Mouse (Mus musculus): Measurements from ENCODE around the gene Otx1. TPM values are rescaled to one million over a fixed set of nuclear protein-coding genes. Genes with fewer than 3 reads are reported as not detected.

The Otx1 gene
- polyA plus RNA-seq, 1 experiment = 3.5 TPM

DNA sequence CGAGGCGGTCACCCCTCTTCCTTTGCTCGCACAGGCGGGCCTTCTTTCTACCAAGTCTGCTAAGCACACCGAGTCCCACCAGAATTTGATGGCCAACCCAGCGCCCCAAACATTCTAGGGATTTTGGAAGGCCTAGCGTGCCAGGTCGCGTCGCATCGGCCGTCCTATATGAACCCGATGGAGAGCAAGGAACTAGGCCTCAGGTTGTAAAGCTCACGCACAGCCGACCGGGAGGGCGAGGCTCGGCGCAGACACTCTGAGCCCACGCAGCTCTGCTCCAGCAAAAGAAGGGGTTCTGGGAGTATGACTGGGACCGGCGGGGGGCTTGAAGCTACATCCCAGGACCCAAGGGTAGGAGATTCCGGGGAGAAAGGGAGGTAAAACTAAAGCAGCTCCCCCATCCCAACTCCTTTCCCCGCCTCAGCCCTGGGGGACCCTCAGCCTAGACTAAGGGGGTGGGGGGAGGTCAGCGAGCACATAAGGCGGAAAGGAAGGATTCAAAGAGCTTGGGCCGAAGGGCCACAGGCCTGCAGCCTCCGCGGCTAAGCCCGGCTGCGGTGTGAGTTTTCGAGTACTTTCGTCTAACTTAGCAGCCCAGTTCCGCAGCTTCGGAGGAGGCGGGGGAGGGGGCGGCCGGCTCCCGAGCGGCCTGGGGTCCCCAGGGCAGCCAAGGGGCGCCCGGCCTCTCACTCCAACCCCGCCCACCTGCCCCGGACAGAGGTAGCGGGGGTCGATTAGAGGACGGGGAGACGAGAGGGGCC lies 2.2 kb downstream of the Otx1 start:
- DNase-seq (ENCODE audit: extremely low spot score in 1 of 2, low spot score in 1 of 2) = no peak

DNA sequence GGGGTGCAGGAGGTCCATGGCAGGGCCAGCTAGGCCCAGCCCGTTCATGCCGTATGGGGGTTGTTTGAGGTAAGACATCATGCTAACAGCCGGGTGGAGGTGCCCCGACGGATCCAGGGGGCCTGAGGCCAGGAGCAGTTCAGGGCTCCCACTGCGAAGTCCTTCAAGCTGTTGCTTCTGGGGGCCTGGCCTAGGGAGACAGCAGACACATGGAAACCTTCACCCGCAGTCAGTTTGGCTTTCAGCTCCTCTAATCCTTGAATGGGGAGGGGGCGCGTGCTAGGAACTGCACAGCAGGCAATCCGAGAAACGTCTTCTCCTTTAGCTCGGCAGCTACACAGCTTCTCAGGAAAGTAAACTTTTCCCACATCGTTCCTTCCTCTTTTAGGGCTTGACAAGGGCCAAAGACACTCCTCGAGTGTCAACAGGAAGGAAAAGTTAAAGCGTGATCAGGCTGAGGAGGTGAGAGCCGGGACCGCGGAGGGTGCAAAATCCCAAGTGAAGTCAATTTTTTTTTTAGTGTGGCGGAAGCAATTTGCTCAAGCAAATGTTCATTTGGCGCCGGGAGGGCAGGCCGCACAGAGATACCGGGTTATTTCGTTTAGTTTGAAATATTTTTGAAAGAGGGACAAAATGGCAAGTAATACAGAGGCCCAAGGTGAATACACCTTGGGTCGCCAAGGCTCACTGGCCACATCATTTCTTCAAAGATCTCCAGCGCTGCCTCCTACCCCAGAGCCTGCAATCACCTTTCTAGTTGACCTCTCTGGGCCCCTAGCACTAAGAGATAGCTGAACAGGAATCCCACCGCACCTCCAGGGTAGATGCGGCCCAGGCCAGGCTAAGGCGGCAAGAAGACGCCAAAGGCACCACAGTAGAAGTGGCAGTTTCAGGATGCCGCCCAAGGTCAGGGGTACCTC lies 3.0 kb downstream of the Otx1 start:
- DNase-seq (ENCODE audit: extremely low spot score in 1 of 2, low spot score in 1 of 2) = no peak

DNA sequence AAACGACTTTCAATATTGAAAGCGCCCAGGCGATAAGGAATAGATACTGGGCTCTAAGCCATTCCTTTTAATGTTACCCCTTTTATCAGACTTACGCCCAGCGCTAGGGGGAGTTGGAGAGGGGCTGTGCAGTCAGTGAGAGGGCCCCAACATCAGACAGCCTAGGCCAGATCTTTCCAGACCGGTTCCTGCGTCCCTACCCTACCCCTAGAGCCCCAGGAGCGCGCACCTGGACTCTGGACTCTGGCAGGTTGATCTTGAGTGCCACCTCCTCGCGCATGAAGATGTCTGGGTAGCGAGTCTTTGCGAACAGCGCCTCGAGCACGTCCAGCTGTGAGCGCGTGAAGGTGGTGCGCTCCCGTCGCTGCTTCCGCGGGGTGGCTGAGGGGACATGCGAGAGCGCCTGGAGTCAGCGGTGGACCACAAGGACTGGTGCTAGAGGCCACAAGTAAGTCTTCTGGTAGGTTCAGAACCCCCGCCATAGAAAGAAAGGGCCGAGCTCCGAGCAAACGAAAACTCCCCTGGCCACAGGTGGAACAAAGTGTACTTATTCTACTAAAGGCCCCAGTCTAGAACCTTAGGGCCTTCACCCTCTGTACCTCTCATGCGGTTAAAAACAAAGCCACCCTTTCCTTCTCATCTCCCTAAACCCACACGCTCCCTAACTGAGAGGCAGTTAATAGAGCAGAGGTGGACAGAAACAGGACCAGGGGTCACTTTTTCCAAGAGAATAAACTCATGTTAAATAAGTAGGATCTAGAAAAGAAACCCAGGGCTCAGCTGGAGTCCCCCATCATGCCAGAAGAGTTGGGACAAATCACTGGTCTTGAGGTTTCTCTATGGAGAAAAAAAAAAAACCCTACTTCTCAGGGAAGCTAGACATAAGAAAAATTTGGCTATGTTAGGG lies 4.3 kb downstream of the Otx1 start:
- no peak for DNase-seq (ENCODE audit: extremely low spot score in 1 of 2, low spot score in 1 of 2)

DNA sequence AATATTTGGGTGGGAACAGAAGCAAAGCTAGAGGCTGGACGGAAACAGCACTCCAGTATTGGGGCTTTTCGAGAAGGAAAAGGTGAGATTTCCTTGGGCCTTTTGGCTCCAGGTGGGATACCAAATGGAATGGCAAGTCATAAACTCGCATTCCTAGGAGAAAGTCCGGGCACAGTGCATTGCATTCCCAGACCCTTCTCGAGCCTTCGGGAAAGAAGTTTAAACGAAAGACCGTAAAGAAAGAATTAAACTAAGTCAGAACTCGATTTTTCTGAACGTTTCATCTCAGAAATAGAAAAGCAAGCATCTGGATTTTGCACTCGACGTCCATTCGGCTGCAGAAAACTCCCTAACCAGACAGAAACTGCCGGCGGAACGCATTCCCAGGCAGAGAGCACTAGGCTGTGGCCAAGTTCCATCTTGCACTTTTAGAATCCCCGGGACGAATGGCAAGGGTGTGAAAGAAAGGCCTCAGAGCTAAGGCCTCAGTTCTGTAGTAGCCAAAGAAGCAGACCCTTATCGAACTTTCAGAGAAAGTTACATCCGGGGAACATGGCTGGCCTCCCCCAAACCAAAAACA lies 5.0 kb downstream of the Otx1 start:
- no peak for DNase-seq (ENCODE audit: extremely low spot score in 1 of 2, low spot score in 1 of 2)

DNA sequence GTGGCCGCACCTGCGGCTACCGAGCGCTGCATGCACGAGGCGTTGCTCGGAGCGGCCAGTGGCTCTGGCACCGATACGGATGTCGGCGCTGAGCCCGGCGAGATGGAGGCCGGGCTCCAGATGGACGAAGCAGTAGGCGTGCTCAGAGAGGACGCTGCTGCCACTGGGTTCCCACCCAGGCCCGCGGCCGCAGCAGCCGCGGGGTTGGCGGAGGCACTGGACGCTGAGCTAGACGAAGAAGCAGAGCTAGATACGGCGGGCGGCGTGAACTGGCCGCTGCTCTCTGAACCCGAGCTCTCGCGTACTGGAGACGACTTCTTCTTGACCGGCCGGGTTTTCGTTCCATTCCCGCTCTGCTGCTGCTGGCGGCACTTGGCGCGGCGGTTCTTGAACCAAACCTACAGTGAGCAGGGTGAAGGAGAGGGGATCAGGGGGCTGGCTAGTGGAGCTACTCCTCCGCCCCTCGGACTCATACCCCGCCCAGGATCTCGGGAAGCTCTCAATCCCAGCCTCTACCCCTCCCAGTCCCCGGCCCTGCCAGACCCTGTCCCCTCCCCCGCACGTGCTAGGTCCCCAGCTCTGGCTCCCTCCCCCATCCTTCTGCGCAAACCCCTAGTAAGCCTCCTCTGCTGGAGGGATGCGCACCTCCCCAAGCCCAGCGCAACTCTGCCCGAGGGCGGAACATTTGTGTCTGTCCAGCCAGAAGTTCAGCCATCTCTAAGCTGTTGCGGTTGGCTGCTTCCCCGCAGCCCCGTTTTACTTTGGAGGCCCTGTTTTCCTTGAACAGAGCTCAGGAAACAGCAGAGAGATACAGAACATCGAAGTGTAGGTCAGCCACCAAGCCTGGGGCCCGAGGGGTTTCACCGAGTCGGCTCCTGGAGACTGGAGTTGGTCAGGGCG lies 5.8 kb downstream of the Otx1 start:
- DNase-seq (ENCODE audit: extremely low spot score in 1 of 2, low spot score in 1 of 2) = no peak

DNA sequence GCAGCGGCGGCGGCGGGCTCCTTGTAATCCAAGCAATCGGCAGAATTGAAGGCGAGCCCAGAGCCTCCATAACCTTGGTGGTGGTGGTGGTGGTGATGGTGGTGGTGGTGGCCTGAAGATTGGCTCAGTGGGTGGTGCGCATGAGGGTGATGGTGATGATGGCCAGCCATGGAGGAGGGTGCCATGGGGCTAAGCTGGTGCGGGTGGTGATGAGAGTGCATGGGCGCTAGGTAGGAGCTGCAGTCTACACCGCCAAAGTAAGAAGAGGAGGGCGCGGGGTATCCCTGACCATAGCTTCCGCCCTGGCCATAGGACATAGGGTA lies 6.4 kb downstream of the Otx1 start:
- DNase-seq (ENCODE audit: extremely low spot score in 1 of 2, low spot score in 1 of 2) = no peak

DNA sequence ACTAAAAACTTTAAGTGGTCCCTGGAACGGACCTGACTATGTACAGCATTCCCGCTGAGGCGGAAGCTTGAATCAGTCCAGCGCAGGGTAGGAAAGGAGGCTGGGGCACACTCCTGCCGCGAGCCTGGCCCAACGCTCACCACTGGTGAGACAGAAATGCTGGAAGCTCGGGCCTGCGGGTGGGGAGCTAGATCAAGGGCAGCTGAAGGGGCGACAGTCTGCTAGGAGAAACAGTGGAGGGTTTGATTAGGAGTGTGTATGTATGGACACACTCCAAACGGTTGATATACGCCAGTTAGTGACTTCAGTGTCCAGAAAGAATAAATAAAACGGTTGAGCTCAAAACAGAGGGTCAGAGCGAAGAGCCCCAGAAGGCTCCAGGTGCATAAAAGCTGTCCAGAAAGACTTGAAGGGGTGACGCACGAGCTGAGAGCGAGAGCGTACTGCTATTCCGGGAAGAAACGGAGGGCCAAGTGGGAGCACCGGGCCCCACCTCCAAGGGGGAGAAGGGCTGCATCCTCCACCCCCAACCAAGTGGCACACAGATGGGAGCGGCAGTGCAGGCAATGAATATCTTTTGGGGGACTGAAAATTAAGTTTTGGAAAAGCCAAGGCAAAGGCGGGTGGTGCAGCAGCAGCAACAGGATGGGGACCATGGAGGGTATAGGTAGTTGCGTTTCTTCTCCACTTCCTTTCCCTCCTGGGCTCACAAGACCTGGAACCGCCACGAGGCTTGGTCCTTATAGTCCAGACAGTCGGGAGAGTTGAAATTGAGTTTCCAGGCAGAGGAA lies 7.0 kb downstream of the Otx1 start:
- DNase-seq (ENCODE audit: extremely low spot score in 1 of 2, low spot score in 1 of 2) = no peak

DNA sequence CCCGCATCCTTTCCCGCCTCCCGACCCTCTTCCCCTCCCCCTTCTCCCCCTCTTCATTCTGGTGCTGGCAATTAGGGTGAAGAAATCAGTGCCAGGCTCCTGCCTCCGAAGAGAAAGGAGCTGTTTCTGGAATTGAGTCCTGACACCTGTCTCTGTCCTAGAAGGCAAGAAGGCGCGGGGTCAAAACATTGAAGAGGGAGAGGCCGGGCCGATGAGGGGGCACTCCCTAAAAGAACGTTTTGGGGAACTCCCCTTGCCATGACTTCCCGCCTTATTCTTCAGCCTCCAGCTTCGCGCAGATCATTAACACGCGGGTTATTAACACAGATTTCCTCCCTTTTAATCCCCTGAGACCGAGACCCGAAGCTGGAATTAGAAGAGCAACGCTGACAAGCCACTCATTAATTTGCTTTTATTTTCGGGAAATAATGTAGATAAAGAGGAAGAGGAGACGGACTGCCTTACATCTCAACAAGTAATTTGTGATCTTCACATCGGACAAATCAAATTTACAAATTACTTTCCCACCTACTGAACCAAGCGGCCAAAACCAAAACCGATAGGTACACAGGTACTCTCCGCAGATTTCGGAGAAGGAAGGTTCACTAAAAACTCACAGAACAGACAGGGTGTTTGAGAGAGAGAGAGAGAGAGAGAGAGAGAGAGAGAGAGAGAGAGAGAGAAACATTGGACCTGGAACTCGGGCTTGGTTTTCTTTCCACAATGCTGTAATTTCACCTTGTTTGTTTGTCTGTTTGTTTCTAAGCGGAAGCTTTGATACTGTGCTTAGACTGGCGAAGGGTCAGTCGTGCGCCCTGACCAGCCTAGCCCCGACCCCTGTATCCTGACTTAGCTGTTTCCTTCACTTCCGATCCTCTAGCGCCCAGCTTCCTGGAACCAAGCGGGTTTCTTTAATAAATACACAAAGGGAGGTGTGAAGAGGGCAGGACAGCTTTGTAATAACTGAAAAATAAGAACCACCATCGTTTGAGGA lies 8.0 kb downstream of the Otx1 start:
- DNase-seq (ENCODE audit: extremely low spot score in 1 of 2, low spot score in 1 of 2) = no peak

DNA sequence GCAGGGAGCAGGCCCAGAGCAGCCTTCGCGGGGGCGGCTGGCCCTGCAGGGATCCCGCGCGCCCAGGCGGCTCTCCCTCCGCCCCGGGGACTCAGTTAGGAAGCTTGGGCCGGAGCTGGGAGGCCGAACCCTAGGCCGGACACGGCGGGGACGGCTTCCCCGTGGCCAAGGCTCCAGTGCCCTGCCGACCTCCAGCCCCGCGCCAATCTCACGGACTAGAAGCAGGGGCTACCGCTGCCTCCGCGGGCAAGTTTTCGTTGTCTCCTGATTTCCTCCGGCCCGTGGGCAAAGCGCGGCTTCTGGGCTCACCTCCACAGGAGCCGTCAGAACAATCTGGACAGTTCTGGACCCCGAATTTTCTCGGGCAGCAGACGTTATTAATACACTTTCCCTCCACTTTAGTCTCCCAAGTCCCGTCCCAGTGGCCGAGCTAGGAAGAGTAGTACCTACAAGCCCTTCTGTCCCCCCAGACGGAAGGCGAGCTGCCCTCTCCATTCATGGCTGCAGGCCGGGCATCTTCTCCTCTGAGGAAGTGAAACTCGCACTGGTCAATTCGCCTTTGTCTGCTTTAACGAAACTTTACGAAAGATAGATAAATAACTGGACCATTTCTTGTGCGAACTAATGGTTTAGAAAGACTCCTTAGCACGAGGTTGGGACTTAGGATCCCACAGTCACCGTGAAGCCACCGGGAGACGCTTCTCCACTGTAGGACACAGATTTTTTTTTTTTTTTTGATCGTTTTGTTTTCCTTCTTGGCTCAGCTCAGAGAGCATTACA lies 8.9 kb downstream of the Otx1 start:
- DNase-seq (ENCODE audit: extremely low spot score in 1 of 2, low spot score in 1 of 2) = no peak

DNA sequence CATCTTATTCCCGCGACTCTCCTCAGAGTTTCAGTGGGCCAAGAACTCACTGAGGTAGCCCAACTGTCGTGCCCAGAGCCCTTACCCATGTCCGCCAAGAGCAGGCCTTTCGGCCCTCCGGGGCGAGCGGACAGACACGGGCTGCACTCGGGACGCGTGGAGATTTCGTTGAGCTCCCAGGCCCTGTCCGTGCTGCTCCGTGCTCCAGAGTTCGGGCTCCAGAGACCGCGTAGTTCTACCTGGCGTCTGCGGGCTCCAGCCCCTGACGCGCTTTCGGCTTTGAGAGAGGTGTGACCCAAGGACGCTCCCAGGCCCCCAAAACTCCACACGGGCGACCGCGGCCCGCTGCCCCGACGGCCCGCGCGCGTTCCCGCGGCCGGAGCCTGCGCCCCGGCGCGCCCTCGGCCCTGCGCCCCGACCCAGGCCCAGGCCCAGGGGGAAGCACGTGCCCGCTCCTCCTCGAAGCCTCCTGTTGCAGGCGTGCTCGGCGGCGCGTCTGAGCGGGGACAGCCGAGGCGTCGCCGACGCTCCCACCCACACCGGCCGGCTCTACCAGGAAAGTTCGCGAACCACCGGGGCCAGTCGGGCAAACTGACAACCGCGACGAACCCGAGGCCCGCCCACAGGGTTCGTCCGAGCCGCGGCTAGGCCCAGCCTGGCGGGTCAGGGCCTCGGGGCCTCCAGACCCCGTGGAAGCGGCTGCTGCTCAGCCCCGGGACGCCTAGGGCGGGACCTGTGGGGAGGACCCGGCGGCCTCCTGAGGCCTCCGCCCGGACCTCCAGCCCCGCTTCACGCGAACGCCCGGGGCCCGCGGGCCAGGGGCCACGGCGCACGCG lies 9.7 kb downstream of the Otx1 start:
- no peak for DNase-seq (ENCODE audit: extremely low spot score in 1 of 2, low spot score in 1 of 2)

DNA sequence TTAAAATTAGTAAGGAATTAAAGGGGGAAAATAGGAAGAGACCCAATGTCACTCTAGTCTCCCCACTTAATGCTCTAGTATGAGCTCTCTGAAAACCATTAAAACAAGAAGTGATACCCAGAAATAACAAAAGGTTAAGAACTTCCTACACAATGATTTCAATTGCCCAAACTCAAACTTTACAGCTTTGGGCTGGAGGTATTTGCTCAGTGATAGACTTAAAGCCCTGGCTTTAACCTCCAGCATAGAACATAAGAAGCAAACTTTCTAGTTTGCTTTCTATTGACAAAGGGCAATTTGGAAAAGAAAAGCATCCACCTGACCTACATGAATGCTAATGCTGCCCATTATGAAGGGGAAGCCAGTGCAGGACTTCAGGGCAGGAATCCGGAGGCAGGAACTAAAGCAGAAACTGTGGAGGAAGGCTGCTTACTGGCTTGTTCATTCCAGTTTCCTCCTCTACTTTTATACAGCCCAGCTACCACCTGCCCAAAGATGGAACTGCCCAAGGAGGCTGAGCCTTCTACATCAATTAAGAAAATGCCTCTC lies 14.2 kb downstream of the Otx1 start:
- no peak for DNase-seq (ENCODE audit: extremely low spot score in 1 of 2, low spot score in 1 of 2)

DNA sequence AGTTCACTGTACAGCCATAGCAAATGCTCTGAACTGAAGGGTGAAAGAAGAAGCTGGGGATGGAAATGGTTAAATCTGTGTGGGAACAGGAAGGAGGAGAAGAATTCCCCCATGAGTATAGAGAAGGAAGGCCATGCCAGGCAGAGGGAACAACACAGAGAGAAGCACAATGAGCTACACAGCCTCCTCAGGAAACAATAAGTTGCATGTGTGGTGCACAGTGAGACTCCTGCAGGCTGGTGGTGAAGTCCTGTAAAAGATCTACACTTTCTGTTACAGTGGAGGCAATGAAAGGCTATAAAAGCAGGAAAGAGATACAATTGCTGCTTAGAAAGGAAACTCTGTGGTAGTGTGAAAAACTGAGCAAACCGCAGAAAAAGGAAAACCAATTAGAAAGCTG lies 17.6 kb downstream of the Otx1 start:
- DNase-seq (ENCODE audit: extremely low spot score in 1 of 2, low spot score in 1 of 2) = no peak

DNA sequence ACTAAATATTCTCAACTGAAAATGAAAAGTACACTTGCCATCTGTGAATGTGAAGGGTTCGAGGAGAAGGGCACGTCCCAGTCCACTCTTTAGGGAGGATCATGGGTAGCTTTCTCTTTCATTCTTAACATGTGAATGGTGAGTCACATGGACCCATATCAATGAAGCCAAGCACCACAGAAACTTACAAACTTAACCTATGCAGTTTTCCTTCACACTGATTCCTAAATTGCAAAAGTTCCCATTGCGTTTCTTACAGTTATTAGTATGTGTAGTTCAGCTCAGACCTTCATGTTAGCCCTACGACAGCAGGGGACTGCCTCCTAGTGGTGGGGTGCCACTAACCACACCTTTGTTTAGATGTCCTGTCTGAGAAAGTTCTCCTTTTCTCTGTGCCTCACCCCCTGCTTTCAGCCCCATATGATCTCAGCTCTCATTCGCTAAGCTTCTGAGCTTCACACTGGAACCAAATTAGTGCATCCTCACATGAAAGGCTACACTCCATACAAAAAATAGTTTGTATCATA lies 28.6 kb downstream of the Otx1 start:
- DNase-seq (ENCODE audit: extremely low spot score in 1 of 2, low spot score in 1 of 2) = no peak

DNA sequence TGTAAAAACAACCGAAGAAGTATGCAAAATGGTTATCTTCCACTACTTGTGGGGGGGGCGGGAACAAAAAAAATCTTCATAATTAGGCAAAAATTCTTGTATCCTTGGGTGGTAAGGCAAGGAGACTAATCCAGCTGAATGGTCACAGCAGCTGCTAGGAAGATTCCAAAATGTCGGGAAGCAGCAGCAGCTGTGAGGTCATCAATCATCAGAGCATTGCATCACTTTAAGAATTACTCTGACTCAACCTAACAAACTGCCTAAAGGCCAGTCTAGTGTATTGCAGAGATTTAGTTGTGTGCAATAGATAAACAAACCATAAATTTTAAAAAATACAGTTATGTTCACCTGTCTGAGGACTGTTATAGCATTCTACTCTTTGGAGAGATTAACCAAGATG lies 29.1 kb downstream of the Otx1 start:
- DNase-seq (ENCODE audit: extremely low spot score in 1 of 2, low spot score in 1 of 2) = no peak

DNA sequence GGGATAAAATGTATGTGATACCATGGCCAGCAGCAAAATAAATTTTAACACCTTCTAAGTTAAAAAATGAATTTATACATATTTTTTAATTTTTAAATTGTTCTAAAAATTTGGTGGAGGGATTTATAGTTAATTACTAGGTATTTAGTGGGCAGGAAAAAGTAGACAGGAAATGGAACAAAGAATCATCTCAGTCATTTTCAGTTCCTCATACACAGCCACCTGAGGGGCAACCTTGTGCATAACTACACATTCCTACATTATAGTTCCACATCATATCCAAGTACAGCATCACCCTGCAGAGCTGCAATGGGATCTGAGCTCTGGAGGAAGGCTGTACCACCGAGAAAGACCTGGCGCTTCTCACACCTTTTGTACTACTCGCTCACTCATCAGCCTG lies 33.8 kb downstream of the Otx1 start:
- no peak for DNase-seq (ENCODE audit: extremely low spot score in 1 of 2, low spot score in 1 of 2)

DNA sequence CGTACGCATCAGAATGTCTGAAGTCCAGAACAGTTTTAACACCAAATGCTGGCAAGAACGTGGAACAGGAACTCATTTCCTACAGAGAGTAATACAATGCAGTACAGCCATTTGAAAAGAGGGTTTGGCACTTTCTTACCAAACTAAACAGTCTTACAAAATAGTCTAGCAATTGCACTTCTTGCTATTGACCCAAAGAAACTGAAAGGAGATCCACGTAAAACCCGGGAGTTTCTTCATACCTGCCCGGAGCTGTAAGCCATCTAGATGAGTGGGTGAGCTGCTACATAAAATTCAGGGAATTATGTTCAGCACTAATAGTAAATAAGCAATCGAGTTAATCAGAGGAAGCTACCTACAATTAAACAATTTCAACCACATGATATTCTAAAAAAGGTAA lies 47.5 kb downstream of the Otx1 start:
- DNase-seq (ENCODE audit: extremely low spot score in 1 of 2, low spot score in 1 of 2) = no peak

All from frontal cortex, adult 2 months (tissue).